Mouse (Mus musculus): ENCODE data around the gene Olfr750. TPM values are rescaled to one million over a fixed set of nuclear protein-coding genes. Genes with fewer than 3 reads are reported as not detected.

The Olfr750 gene
- polyA plus RNA-seq, 1 experiment from 2014 or later = not detected

DNA sequence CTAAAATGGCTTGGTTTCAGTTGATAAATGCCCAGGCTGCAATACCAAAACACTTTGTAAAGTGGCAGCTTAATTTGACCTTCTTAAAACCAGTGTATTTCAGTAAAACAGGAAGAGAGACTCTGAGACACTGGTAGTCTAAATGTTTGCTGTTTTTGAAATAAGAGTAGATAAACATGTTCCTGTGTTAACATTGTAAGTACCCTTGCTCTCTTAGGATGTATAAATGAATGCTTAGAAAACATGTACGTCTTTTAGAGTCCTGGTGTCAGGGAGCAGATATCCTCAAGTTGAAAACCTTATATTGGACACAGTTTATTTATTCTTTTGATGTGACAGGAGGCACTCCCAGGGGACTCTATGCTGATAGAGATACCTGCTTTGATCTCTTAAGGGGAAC is 39.0 kb downstream of the Olfr750 start:
- H3K4me2 ChIP-seq (ENCODE audit: low read depth, low read length) = no peak overlapping the region
- ATAC-seq (replicated peaks; ENCODE audit: insufficient number of reproducible peaks, low FRiP score, low TSS enrichment, low read depth) = no peak
- no peak for DNase-seq (ENCODE audit: low spot score)
- H3K27me3 ChIP-seq (ENCODE audit: control insufficient read depth, insufficient read depth, low read length) = no peaks in the 10 kb centered on the region
- WGBS = 46% methylated on average over 1 of the region's 1 CpGs
- no peaks in the 10 kb centered on the region for H3K4me1 ChIP-seq (ENCODE audit: control insufficient read depth, insufficient read depth, low read length)
- no peak overlapping the region for H3K9ac ChIP-seq (replicated peaks; ENCODE audit: low read length)
- no peaks in the 10 kb centered on the region for H3K36me3 ChIP-seq (replicated peaks; ENCODE audit: control insufficient read depth, insufficient read depth, low read depth, low read length)
- no peaks in the 10 kb centered on the region for H3K9me3 ChIP-seq (replicated peaks; ENCODE audit: control insufficient read depth, low read length)
- H3K4me3 ChIP-seq (ENCODE audit: low read depth, low read length) = no peak overlapping the region
- H3K27ac ChIP-seq (replicated peaks; ENCODE audit: low read depth, low read length) = no peak overlapping the region

DNA sequence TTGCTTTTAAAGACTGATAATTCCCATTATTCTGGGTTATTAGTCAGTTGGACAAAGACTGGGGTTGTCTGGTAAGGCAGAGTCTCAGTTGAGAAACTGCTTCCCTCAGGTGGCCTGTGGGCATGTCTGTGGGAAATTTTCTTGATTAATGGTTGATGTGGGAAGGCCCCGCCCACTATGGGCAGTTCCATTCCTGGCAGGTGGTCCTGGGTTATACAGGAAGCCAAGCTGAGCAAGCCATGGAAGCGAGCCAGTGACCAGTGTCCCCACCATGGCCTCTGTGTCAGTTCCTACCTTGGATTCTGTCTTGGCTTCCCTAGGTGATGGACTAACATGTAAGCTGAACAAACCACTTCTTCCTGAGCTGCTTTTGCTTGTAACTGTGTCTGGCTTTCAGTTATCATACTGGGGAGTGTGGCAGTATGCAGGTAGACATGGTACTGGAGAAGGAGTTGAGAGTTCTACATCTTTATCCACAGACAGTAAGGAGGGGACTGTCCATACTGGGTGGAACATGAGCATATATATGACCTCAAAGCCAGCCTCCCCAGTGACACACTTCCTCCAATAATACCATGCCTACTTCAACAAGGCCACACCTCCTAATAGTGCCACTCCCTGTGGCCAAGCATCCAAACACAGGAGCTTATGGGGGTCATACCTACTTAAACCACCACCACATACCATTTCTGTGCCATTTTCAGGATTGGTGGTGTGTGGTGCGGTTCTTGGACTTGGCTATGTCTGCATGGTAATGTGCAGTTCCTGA is 46.7 kb downstream of the Olfr750 start:
- Histone ChIP-seq H3K4me1 (ENCODE audit: control insufficient read depth, insufficient read depth, low read length) (no peaks in the 10 kb centered on the region), H3K27ac (replicated peaks; ENCODE audit: low read depth, low read length) (no peak overlapping the region), H3K36me3 (replicated peaks; ENCODE audit: control insufficient read depth, insufficient read depth, low read depth, low read length) (no peaks in the 10 kb centered on the region), H3K9ac (replicated peaks; ENCODE audit: low read length) (no peak overlapping the region), H3K4me3 (ENCODE audit: low read depth, low read length) (no peak overlapping the region), H3K27me3 (ENCODE audit: control insufficient read depth, insufficient read depth, low read length) (no peaks in the 10 kb centered on the region), H3K4me2 (ENCODE audit: low read depth, low read length) (no peak overlapping the region), H3K9me3 (replicated peaks; ENCODE audit: control insufficient read depth, low read length) (no peaks in the 10 kb centered on the region)
- ATAC-seq (replicated peaks; ENCODE audit: insufficient number of reproducible peaks, low FRiP score, low TSS enrichment, low read depth) (no peak), DNase-seq (ENCODE audit: low spot score) (no peak)
- WGBS = 56% methylated on average over 3 of the region's 3 CpGs

DNA sequence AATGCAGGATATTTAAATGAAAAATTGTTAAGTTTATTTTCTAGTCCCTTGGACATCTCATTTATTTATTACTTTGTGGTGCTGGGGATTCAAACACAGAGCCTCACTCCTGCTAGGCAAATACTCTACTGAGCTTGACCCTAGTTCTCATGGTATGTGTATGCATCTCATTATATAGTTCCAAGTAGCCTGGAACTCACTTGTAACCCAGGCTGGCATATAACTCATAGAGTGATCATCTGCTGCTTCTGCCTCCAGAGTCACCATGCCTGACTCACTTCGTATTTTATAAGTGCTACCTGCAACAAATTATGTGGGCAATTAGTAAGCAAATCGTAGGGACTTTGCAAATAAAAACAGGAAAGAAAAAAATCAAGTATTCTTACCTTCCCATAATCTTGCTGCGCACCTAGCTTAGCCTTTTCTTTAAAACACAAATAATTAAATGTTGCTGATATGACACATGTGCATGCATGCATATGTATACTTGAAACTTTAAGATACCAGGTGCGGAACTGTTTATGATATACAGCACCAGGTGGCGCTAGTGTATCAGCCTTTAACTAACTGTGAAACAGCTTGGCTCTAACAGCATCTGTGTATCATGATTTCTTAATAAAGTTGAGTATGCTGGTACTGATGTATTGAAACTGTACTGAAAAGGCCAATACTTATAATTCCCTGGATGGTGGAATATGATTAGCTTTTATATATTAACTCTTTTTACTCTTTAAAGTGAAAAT is 47.7 kb downstream of the Olfr750 start:
- H3K9me3 ChIP-seq (replicated peaks; ENCODE audit: control insufficient read depth, low read length) = no peaks in the 10 kb centered on the region
- H3K27me3 ChIP-seq (ENCODE audit: control insufficient read depth, insufficient read depth, low read length) = no peaks in the 10 kb centered on the region
- no peak overlapping the region for H3K4me2 ChIP-seq (ENCODE audit: low read depth, low read length)
- ATAC-seq (replicated peaks; ENCODE audit: insufficient number of reproducible peaks, low FRiP score, low TSS enrichment, low read depth) (no peak), DNase-seq (ENCODE audit: low spot score) (peak; percentile 86)
- no peaks in the 10 kb centered on the region for H3K4me1 ChIP-seq (ENCODE audit: control insufficient read depth, insufficient read depth, low read length)
- no peak overlapping the region for H3K4me3 ChIP-seq (ENCODE audit: low read depth, low read length)
- WGBS = 36% methylated on average over 5 of the region's 5 CpGs
- H3K36me3 ChIP-seq (replicated peaks; ENCODE audit: control insufficient read depth, insufficient read depth, low read depth, low read length) = no peaks in the 10 kb centered on the region
- no peak overlapping the region for H3K9ac ChIP-seq (replicated peaks; ENCODE audit: low read length)
- H3K27ac ChIP-seq (replicated peaks; ENCODE audit: low read depth, low read length) = no peak overlapping the region

DNA sequence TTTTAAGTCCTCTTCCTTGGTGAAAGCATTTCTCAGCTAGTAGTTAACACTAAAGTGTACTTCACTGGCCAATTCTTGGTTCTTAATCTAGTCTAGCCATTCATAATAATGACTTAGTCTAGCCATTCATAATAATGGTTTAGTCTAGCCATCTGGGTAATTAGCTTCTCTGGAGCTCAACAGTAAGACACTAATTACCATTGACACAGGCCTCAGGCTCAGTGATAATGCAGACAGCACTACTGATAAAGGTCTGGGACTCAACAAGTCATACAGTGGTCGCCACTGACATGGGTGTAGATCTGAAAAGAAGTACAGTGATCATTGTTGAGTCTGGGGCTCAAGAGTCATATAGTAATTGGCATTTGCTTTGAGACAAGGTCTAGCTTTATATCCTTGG is 49.4 kb downstream of the Olfr750 start:
- ATAC-seq (replicated peaks; ENCODE audit: insufficient number of reproducible peaks, low FRiP score, low TSS enrichment, low read depth) (no peak), DNase-seq (ENCODE audit: low spot score) (no peak)
- no peaks in the 10 kb centered on the region for H3K9me3 ChIP-seq (replicated peaks; ENCODE audit: control insufficient read depth, low read length)
- H3K4me2 ChIP-seq (ENCODE audit: low read depth, low read length) = no peak overlapping the region
- H3K4me3 ChIP-seq (ENCODE audit: low read depth, low read length) = no peak overlapping the region
- no peak overlapping the region for H3K9ac ChIP-seq (replicated peaks; ENCODE audit: low read length)
- H3K4me1 ChIP-seq (ENCODE audit: control insufficient read depth, insufficient read depth, low read length) = no peaks in the 10 kb centered on the region
- H3K27ac ChIP-seq (replicated peaks; ENCODE audit: low read depth, low read length) = no peak overlapping the region
- no peaks in the 10 kb centered on the region for H3K36me3 ChIP-seq (replicated peaks; ENCODE audit: control insufficient read depth, insufficient read depth, low read depth, low read length)
- 85% methylated on average over 1 of the region's 1 CpGs for WGBS
- no peaks in the 10 kb centered on the region for H3K27me3 ChIP-seq (ENCODE audit: control insufficient read depth, insufficient read depth, low read length)

GRCm38 (mm10) chr14:51023457-51023856 is 50.8 kb downstream of the Olfr750 start:
- no peak for ATAC-seq (replicated peaks; ENCODE audit: insufficient number of reproducible peaks, low FRiP score, low TSS enrichment, low read depth)
- no peaks in the 10 kb centered on the region for H3K27me3 ChIP-seq (ENCODE audit: control insufficient read depth, insufficient read depth, low read length)
- H3K4me3 ChIP-seq (ENCODE audit: low read depth, low read length) = no peak overlapping the region
- no peak for DNase-seq (ENCODE audit: low spot score)
- H3K4me1 ChIP-seq (ENCODE audit: control insufficient read depth, insufficient read depth, low read length) = no peaks in the 10 kb centered on the region
- H3K36me3 ChIP-seq (replicated peaks; ENCODE audit: control insufficient read depth, insufficient read depth, low read depth, low read length) = no peaks in the 10 kb centered on the region
- WGBS = 78% methylated on average over 4 of the region's 4 CpGs
- H3K9ac ChIP-seq (replicated peaks; ENCODE audit: low read length) = no peak overlapping the region
- H3K4me2 ChIP-seq (ENCODE audit: low read depth, low read length) = no peak overlapping the region
- H3K9me3 ChIP-seq (replicated peaks; ENCODE audit: control insufficient read depth, low read length) = no peaks in the 10 kb centered on the region
- no peak overlapping the region for H3K27ac ChIP-seq (replicated peaks; ENCODE audit: low read depth, low read length)

GRCm38 (mm10) chr14:51017256-51017655 is 57.0 kb downstream of the Olfr750 start:
- H3K4me3 ChIP-seq (ENCODE audit: low read depth, low read length) = no peak overlapping the region
- no peaks in the 10 kb centered on the region for H3K36me3 ChIP-seq (replicated peaks; ENCODE audit: control insufficient read depth, insufficient read depth, low read depth, low read length)
- H3K9ac ChIP-seq (replicated peaks; ENCODE audit: low read length) = no peak overlapping the region
- H3K27me3 ChIP-seq (ENCODE audit: control insufficient read depth, insufficient read depth, low read length) = no peaks in the 10 kb centered on the region
- H3K4me1 ChIP-seq (ENCODE audit: control insufficient read depth, insufficient read depth, low read length) = no peaks in the 10 kb centered on the region
- 55% methylated on average over 3 of the region's 3 CpGs for WGBS
- no peak overlapping the region for H3K27ac ChIP-seq (replicated peaks; ENCODE audit: low read depth, low read length)
- ATAC-seq (replicated peaks; ENCODE audit: insufficient number of reproducible peaks, low FRiP score, low TSS enrichment, low read depth) (no peak), DNase-seq (ENCODE audit: low spot score) (no peak)
- H3K9me3 ChIP-seq (replicated peaks; ENCODE audit: control insufficient read depth, low read length) = no peaks in the 10 kb centered on the region
- H3K4me2 ChIP-seq (ENCODE audit: low read depth, low read length) = no peak overlapping the region

Other genes with a start within 250 kb of the Olfr750 start
- 5.3 and 5.5 TPM in 2 replicates for gene Tep1, start 203.9 kb downstream of the Olfr750 start, polyA plus RNA-seq (2014; fragmentation: Nextera tagmentation; extraction: Ambion mirVana)
- gene Klhl33, start 176.9 kb downstream of the Olfr750 start, polyA plus RNA-seq (2014; fragmentation: Nextera tagmentation; extraction: Ambion mirVana) = 0.15 TPM in 1 of 2 replicates, not detected in the other
- 188 and 208 TPM in 2 replicates for gene Osgep, start 149.5 kb downstream of the Olfr750 start, polyA plus RNA-seq (2014; fragmentation: Nextera tagmentation; extraction: Ambion mirVana)
- gene Apex1, start 149.5 kb downstream of the Olfr750 start, polyA plus RNA-seq (2014; fragmentation: Nextera tagmentation; extraction: Ambion mirVana) = 471 and 486 TPM in 2 replicates
- gene Pip4p1, start 143.6 kb downstream of the Olfr750 start, polyA plus RNA-seq (2014; fragmentation: Nextera tagmentation; extraction: Ambion mirVana) = 49.1 and 52.4 TPM in 2 replicates
- 72.0 and 72.8 TPM in 2 replicates for gene Pnp, start 143.4 kb downstream of the Olfr750 start, polyA plus RNA-seq (2014; fragmentation: Nextera tagmentation; extraction: Ambion mirVana)
- not detected in 2 replicates for gene Gm49342, start 129.9 kb downstream of the Olfr750 start, polyA plus RNA-seq (2014; fragmentation: Nextera tagmentation; extraction: Ambion mirVana)
- gene Pnp2, start 118.4 kb downstream of the Olfr750 start, polyA plus RNA-seq (2014; fragmentation: Nextera tagmentation; extraction: Ambion mirVana) = 0.36 and 0.47 TPM in 2 replicates
- 0.13 TPM in 1 of 2 replicates, not detected in the other for gene Rnase10, start 66.7 kb downstream of the Olfr750 start, polyA plus RNA-seq (2014; fragmentation: Nextera tagmentation; extraction: Ambion mirVana)
- not detected in 2 replicates for gene Rnase9, start 32.6 kb downstream of the Olfr750 start, polyA plus RNA-seq (2014; fragmentation: Nextera tagmentation; extraction: Ambion mirVana)
- gene Rnase11, start 24.3 kb downstream of the Olfr750 start, polyA plus RNA-seq (2014; fragmentation: Nextera tagmentation; extraction: Ambion mirVana) = not detected in 2 replicates
- gene Rnase12, start 16.8 kb downstream of the Olfr750 start, polyA plus RNA-seq (2014; fragmentation: Nextera tagmentation; extraction: Ambion mirVana) = not detected in 2 replicates
- gene Rnase4, start 16.6 kb upstream of the Olfr750 start, polyA plus RNA-seq (2014; fragmentation: Nextera tagmentation; extraction: Ambion mirVana) = 14.4 and 14.7 TPM in 2 replicates
- gene Ang, start 16.7 kb upstream of the Olfr750 start, polyA plus RNA-seq (2014; fragmentation: Nextera tagmentation; extraction: Ambion mirVana) = 2.2 and 2.6 TPM in 2 replicates
- not detected in 2 replicates for gene Eddm3b, start 40.0 kb upstream of the Olfr750 start, polyA plus RNA-seq (2014; fragmentation: Nextera tagmentation; extraction: Ambion mirVana)
- not detected in 2 replicates for gene Rnase6, start 49.5 kb upstream of the Olfr750 start, polyA plus RNA-seq (2014; fragmentation: Nextera tagmentation; extraction: Ambion mirVana)
- gene Rnase1, start 72.3 kb upstream of the Olfr750 start, polyA plus RNA-seq (2014; fragmentation: Nextera tagmentation; extraction: Ambion mirVana) = not detected in 2 replicates
- gene Rnase2b, start 87.8 kb upstream of the Olfr750 start, polyA plus RNA-seq (2014; fragmentation: Nextera tagmentation; extraction: Ambion mirVana) = not detected in 2 replicates
- not detected in 2 replicates for gene Ang2, start 124.7 kb upstream of the Olfr750 start, polyA plus RNA-seq (2014; fragmentation: Nextera tagmentation; extraction: Ambion mirVana)
- gene Ear14, start 129.0 kb upstream of the Olfr750 start, polyA plus RNA-seq (2014; fragmentation: Nextera tagmentation; extraction: Ambion mirVana) = not detected in 2 replicates
- gene Rnase2a, start 181.7 kb upstream of the Olfr750 start, polyA plus RNA-seq (2014; fragmentation: Nextera tagmentation; extraction: Ambion mirVana) = not detected in 2 replicates

Measured in embryonic facial prominence, embryonic 11.5 days (tissue).